Mouse (Mus musculus) stomach, postnatal 0 days (tissue): Measurements from ENCODE around the gene Scn11a. TPM values are rescaled to one million over a fixed set of nuclear protein-coding genes. Genes with fewer than 3 reads are reported as not detected.

Experiments
- ATAC-seq: fragments of 200-750 bp; cut with Nextera tagmentation; 2 replicates; pipeline ENCODE4 v1.8.0; 2017; ENCODE audit not compliant: low FRiP score, low TSS enrichment
- DNase-seq: peaks from one replicate; pipeline ENCODE4 v3.0.0-alpha.2; 2016; ENCODE audit warnings: low spot score
- H3K27ac ChIP-seq: fragments of 300-500 bp; sonication (generic); replicated peaks from 2 replicates; pipeline ENCODE4 v1.5.1; 2014; ENCODE audit warnings: mild to moderate bottlenecking, control low read depth
- H3K27me3 ChIP-seq: fragments of 300-500 bp; sonication (generic); 2 replicates; pipeline ENCODE4 v1.6.1; 2014; ENCODE audit warnings: low read length; ENCODE audit not compliant: control insufficient read depth, insufficient read depth
- H3K36me3 ChIP-seq: fragments of 300-500 bp; sonication (generic); 2 replicates; pipeline ENCODE4 v1.6.1; 2014; ENCODE audit warnings: low read length, mixed read lengths; ENCODE audit not compliant: control insufficient read depth, insufficient read depth
- H3K4me1 ChIP-seq: fragments of 300-500 bp; sonication (generic); replicated peaks from 2 replicates; pipeline ENCODE4 v1.6.1; 2014; ENCODE audit warnings: antibody characterized with exemption; ENCODE audit not compliant: control insufficient read depth, insufficient read depth
- H3K4me2 ChIP-seq: fragments of 300-500 bp; sonication (generic); replicated peaks from 2 replicates; pipeline ENCODE4 v1.6.1; 2014; ENCODE audit warnings: low read depth, mild to moderate bottlenecking, control low read depth, moderate library complexity
- H3K4me3 ChIP-seq: fragments of 300-500 bp; sonication (generic); 2 replicates; pipeline ENCODE4 v1.5.1; 2014; ENCODE audit warnings: low read depth, low read length, control low read depth
- H3K9ac ChIP-seq: fragments of 300-500 bp; sonication (generic); 2 replicates; pipeline ENCODE4 v1.6.1; 2014; ENCODE audit warnings: mild to moderate bottlenecking, low read length, control low read depth, mixed read lengths
- H3K9me3 ChIP-seq: fragments of 300-500 bp; sonication (generic); 2 replicates; pipeline ENCODE4 v1.6.1; 2016; ENCODE audit warnings: low read length; ENCODE audit not compliant: control insufficient read depth
- CTCF ChIP-seq: IDR thresholded peaks from 2 replicates; pipeline ENCODE4 v1.5.1; 2016; ENCODE audit warnings: antibody characterized with exemption, low read depth, mild to moderate bottlenecking, moderate library complexity
- EP300 ChIP-seq: optimal IDR thresholded peaks from 2 replicates; pipeline ENCODE3; 2016; ENCODE audit warnings: antibody characterized with exemption
- WGBS: fragments of 180-500 bp; shearing (Covaris S2); extraction: QIAGEN DNeasy Blood & Tissue Kit; methylation state at CpG from one replicate; pipeline ENCODE4 v1.1.7; 2014; 5-methylcytosine and 5-hydroxymethylcytosine counted together
- polyA plus RNA-seq: library from polyadenylated mRNA; unstranded; fragments of >200 nt; fragmentation: Nextera tagmentation; extraction: Ambion mirVana; gene quantifications from 2 replicates; pipeline ENCODE4 v1.2.1, GENCODE M21; 2015

Gene Scn11a
- polyA plus RNA-seq, 1 experiment from 2014 or later: 0.04 TPM

DNA sequence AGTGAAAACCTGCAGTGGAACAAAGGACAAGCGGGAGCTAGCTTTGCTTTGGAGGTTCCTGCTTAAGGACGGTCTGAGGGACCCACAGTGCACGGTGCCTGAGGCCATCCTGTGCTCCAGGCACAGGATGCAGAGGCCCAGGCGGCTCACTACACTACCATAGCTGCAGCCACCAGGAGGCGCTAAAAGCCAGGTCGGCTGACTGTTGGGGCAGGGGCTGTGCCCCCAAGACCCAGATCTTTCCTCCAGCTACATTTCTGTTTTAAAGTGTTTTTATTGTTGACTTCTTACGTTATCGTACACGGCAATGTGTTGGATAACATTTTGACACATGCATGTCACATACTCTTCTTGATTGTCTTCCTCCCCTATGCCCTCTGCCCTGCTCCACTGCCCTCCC is 32.8 kb downstream of the Scn11a start:
- TF ChIP-seq CTCF (peak; percentile 48), EP300 (no peak)
- no peak overlapping the region for H3K4me2 ChIP-seq
- H3K4me1 ChIP-seq: no peaks in the 10 kb centered on the region
- DNase-seq: no peak
- ATAC-seq: no peak
- no peaks in the 10 kb centered on the region for H3K36me3 ChIP-seq
- H3K4me3 ChIP-seq: no peak overlapping the region
- no peak overlapping the region for H3K27ac ChIP-seq
- WGBS: 51% methylated on average over 9 of the region's 9 CpGs
- no peaks in the 10 kb centered on the region for H3K9me3 ChIP-seq
- no peaks in the 10 kb centered on the region for H3K27me3 ChIP-seq
- no peak overlapping the region for H3K9ac ChIP-seq

DNA sequence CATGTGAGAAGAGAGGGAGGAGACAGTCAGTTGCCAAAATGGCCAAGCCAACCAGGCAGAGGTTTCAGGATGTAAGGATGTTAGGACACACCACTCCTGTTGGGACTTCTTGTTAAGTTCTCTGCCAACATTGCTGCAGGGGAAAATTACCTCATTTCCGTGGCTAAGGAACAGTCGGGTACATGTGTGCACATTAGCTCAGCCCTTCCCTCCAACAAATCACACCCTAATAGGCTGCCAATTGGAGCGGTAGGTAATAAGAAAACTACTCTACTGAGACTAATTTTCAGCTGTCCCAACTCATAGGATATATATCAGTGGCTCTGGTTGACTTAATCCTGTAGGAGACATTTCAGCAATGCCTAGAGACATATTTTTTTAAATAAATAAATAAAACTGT is 44.4 kb downstream of the Scn11a start:
- Histone ChIP-seq H3K4me2 (no peak overlapping the region), H3K9ac (no peak overlapping the region), H3K4me1 (no peaks in the 10 kb centered on the region), H3K27me3 (no peaks in the 10 kb centered on the region), H3K27ac (no peak overlapping the region), H3K36me3 (no peaks in the 10 kb centered on the region), H3K4me3 (no peak overlapping the region), H3K9me3 (no peaks in the 10 kb centered on the region)
- DNase-seq (no peak), ATAC-seq (no peak)
- 77% methylated on average over 3 of the region's 3 CpGs for WGBS
- TF ChIP-seq EP300: no peak
- no peak for TF ChIP-seq CTCF

DNA sequence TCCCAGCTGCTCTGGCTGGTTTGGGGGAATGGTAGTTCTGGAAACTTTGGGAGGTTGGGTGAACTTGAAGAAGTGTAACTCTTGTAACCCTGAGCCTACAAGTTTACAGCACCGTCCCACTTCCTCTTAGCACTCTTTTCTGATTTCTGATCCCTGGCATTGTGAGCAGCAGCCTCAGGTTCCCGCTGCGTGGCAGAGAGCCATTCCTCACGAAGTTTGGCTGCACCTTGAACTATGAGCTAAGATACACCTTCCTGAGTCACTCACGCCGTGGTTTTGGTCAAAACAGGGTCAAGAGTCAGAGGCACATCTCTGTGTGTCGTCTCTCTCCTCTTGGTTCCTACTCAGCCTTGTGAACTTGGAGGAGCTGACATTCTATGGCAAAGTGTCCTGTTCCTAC is 48.6 kb downstream of the Scn11a start:
- TF ChIP-seq CTCF (no peak), EP300 (no peak)
- no peak for DNase-seq
- no peaks in the 10 kb centered on the region for H3K4me1 ChIP-seq
- H3K27me3 ChIP-seq: no peaks in the 10 kb centered on the region
- H3K4me3 ChIP-seq: no peak overlapping the region
- H3K9me3 ChIP-seq: no peaks in the 10 kb centered on the region
- no peak overlapping the region for H3K27ac ChIP-seq
- 80% methylated on average over 7 of the region's 7 CpGs for WGBS
- H3K4me2 ChIP-seq: no peak overlapping the region
- H3K9ac ChIP-seq: no peak overlapping the region
- no peaks in the 10 kb centered on the region for H3K36me3 ChIP-seq
- no peak for ATAC-seq

DNA sequence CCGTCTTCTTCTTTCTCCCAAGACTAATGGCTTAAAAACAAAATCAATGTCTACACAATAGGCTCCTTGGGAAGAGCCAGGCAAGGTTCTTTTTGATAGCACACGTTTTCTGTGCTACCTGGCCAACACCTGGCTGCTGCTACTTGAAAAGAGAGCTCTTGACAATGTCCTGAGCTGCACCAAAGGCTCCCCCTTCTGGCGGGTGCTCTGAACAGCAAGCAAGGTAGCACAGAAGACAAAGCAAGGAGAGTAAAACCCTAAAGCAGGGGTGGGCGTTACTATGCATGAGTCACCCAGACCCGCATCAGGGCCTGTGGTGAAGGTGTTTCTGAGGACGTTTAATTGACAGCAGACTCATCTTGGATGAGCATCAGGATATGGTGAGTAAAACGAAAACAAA is 56.7 kb downstream of the Scn11a start:
- TF ChIP-seq CTCF (peak; percentile 62), EP300 (no peak)
- Histone ChIP-seq H3K4me3 (no peak overlapping the region), H3K27me3 (no peaks in the 10 kb centered on the region), H3K4me2 (no peak overlapping the region), H3K9ac (no peak overlapping the region), H3K36me3 (no peaks in the 10 kb centered on the region), H3K9me3 (no peaks in the 10 kb centered on the region), H3K27ac (no peak overlapping the region), H3K4me1 (no peaks in the 10 kb centered on the region)
- 40% methylated on average over 7 of the region's 7 CpGs for WGBS
- peak; percentile 37 for DNase-seq
- no peak for ATAC-seq

GRCm38 (mm10) chr9:119760226-119760625 is 65.0 kb downstream of the Scn11a start:
- Histone ChIP-seq H3K4me2 (no peak overlapping the region), H3K36me3 (no peaks in the 10 kb centered on the region), H3K9ac (no peak overlapping the region), H3K4me3 (no peak overlapping the region), H3K9me3 (no peaks in the 10 kb centered on the region), H3K4me1 (no peaks in the 10 kb centered on the region), H3K27ac (no peak overlapping the region), H3K27me3 (no peaks in the 10 kb centered on the region)
- DNase-seq: no peak
- ATAC-seq: no peak
- TF ChIP-seq EP300 (no peak), CTCF (0 out of 2 replicates have a peak, but pooled peaks have one; percentile 9)
- 89% methylated on average over 3 of the region's 3 CpGs for WGBS

- DNase-seq (no peak), ATAC-seq (no peak)
- H3K36me3 ChIP-seq: no peaks in the 10 kb centered on the region
- no peak overlapping the region for H3K4me3 ChIP-seq
- TF ChIP-seq EP300 (no peak), CTCF (no peak)
- H3K4me1 ChIP-seq: no peaks in the 10 kb centered on the region
- no peaks in the 10 kb centered on the region for H3K27me3 ChIP-seq
- H3K9me3 ChIP-seq: no peaks in the 10 kb centered on the region
- no peak overlapping the region for H3K4me2 ChIP-seq
- no peak overlapping the region for H3K27ac ChIP-seq
- 70% methylated on average over 1 of the region's 1 CpGs for WGBS
- no peak overlapping the region for H3K9ac ChIP-seq
These were observed 65.8 kb downstream of the Scn11a start for GRCm38 (mm10) chr9:119759457-119759856.
